Mouse (Mus musculus): ENCODE data around the gene Fsd1. TPM values are rescaled to one million over a fixed set of nuclear protein-coding genes. Genes with fewer than 3 reads are reported as not detected.

Fsd1 gene
- polyA plus RNA-seq, 1 experiment from 2014 or later: 74.4 TPM

DNA sequence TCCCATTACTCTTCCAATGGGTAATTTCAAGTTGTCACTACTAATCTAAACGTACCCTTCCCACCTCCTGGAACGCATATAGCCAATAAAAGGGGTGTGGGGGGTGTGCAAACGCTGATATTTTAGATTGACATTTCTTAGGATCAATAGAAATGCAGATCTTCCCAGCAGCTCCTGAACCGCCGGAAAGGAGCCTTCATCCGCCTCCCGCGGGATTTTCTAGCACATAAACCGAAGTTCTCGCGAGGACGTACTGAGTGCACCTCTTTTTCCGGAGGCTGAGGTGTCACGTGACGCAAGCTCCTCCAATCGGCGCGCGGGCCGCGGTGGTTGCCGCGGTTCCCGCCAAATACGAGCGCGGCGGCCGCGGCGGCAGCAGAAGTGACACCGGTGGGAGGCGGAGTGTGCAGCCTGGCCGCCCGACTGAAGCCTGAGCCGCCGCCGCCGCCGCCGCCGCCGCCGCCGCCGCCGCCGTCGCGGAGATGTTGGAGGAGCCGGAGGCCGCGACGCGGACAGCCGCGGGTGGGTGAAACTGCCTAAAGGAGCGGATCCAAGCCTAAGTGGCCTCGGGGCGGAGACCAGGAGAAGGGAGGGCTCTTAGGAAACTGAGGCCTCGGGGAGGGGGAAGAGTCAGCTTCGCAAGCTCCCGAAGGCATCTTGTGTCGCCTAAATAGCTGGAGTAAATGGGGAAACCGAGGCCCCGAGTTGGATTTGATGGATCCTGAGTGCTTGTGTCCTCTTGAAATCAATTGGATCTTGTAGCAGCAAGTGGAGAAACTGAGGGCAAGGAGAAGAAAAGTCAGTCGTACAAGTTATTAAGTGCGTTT lies 53.9 kb downstream of the Fsd1 start, which contains the start of gene Chaf1a:
TSS of gene Chaf1a (plus strand) at position 410 of the 827 bp plus-strand sequence.
- Histone ChIP-seq H3K36me3 (replicated peaks) (peaks cover 30% of the 10 kb centered on the region), H3K4me1 (peaks cover 34% of the 10 kb centered on the region), H3K27me3 (ENCODE audit: poor library complexity, severe bottlenecking) (no peaks in the 10 kb centered on the region), H3K27ac (peak within 1 kb of the TSS; percentile 96), H3K4me3 (peak within 1 kb of the TSS; percentile 91), H3K9me3 (no peaks in the 10 kb centered on the region)
- peak; percentile 95 for DNase-seq (ENCODE audit: extremely low spot score, low spot score)
- WGBS: under 1% methylated on average over 68 of the region's 68 CpGs

DNA sequence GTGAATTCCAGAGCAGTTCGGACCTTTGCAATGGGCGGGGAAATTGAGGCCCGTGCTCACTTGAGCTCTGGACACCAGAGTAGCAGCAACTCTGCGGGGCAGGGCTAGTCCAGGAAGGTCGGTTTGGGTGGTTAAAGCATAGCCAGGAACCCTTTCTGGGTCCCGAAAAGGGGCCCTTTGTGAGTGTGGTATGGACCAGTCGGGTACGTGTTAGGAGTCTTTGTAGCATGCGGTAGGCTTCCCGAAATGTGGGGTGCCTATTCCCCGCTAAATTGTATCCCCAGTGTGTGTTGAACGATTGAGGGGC lies 54.5 kb downstream of the Fsd1 start:
- peak overlapping the region; percentile 96 for H3K27ac ChIP-seq
- no peaks in the 10 kb centered on the region for H3K9me3 ChIP-seq
- DNase-seq (ENCODE audit: extremely low spot score, low spot score): no peak
- H3K27me3 ChIP-seq (ENCODE audit: poor library complexity, severe bottlenecking): no peaks in the 10 kb centered on the region
- WGBS: under 1% methylated on average over 12 of the region's 12 CpGs
- H3K4me1 ChIP-seq: peaks cover 29% of the 10 kb centered on the region
- peaks cover 36% of the 10 kb centered on the region for H3K36me3 ChIP-seq (replicated peaks)
- peak overlapping the region; percentile 91 for H3K4me3 ChIP-seq

Other genes with a start within 250 kb of the Fsd1 start
- 0.16 TPM in 1 of 2 replicates, not detected in the other for gene Adgre4, start 236.5 kb upstream of the Fsd1 start, polyA plus RNA-seq (2016; fragmentation: Nextera tagmentation; extraction: Ambion mirVana)
- gene Zfp119a, start 107.6 kb upstream of the Fsd1 start, polyA plus RNA-seq (2016; fragmentation: Nextera tagmentation; extraction: Ambion mirVana): 9.1 and 10.5 TPM in 2 replicates
- 12.9 and 15.3 TPM in 2 replicates for gene Zfp959, start 94.4 kb upstream of the Fsd1 start, polyA plus RNA-seq (2016; fragmentation: Nextera tagmentation; extraction: Ambion mirVana)
- 6.4 and 6.6 TPM in 2 replicates for gene Zfp119b, start 37.0 kb upstream of the Fsd1 start, polyA plus RNA-seq (2016; fragmentation: Nextera tagmentation; extraction: Ambion mirVana)
- gene Ebi3, start 33.9 kb upstream of the Fsd1 start, polyA plus RNA-seq (2016; fragmentation: Nextera tagmentation; extraction: Ambion mirVana): 1.4 and 1.9 TPM in 2 replicates
- 29.2 and 30.4 TPM in 2 replicates for gene Yju2, start 27.4 kb upstream of the Fsd1 start, polyA plus RNA-seq (2016; fragmentation: Nextera tagmentation; extraction: Ambion mirVana)
- 42.1 and 50.3 TPM in 2 replicates for gene Shd, start 16.0 kb upstream of the Fsd1 start, polyA plus RNA-seq (2016; fragmentation: Nextera tagmentation; extraction: Ambion mirVana)
- 5.6 and 7.4 TPM in 2 replicates for gene Stap2, start 19.1 kb downstream of the Fsd1 start, polyA plus RNA-seq (2016; fragmentation: Nextera tagmentation; extraction: Ambion mirVana)
- gene Mpnd, start 19.2 kb downstream of the Fsd1 start, polyA plus RNA-seq (2016; fragmentation: Nextera tagmentation; extraction: Ambion mirVana): 105 and 114 TPM in 2 replicates
- 152 and 157 TPM in 2 replicates for gene Sh3gl1, start 50.1 kb downstream of the Fsd1 start, polyA plus RNA-seq (2016; fragmentation: Nextera tagmentation; extraction: Ambion mirVana)
- gene Chaf1a, start 53.9 kb downstream of the Fsd1 start, polyA plus RNA-seq (2016; fragmentation: Nextera tagmentation; extraction: Ambion mirVana): 53.9 and 54.7 TPM in 2 replicates
- 30.2 and 32.4 TPM in 2 replicates for gene Ubxn6, start 88.5 kb downstream of the Fsd1 start, polyA plus RNA-seq (2016; fragmentation: Nextera tagmentation; extraction: Ambion mirVana)
- gene Hdgfl2, start 93.1 kb downstream of the Fsd1 start, polyA plus RNA-seq (2016; fragmentation: Nextera tagmentation; extraction: Ambion mirVana): 188 and 200 TPM in 2 replicates
- 0.05 and 0.09 TPM in 2 replicates for gene Plin4, start 123.3 kb downstream of the Fsd1 start, polyA plus RNA-seq (2016; fragmentation: Nextera tagmentation; extraction: Ambion mirVana)
- 0.25 and 0.33 TPM in 2 replicates for gene Plin5, start 131.1 kb downstream of the Fsd1 start, polyA plus RNA-seq (2016; fragmentation: Nextera tagmentation; extraction: Ambion mirVana)
- not detected in 2 replicates for gene Lrg1, start 135.5 kb downstream of the Fsd1 start, polyA plus RNA-seq (2016; fragmentation: Nextera tagmentation; extraction: Ambion mirVana)
- 0.44 and 0.67 TPM in 2 replicates for gene Sema6b, start 153.8 kb downstream of the Fsd1 start, polyA plus RNA-seq (2016; fragmentation: Nextera tagmentation; extraction: Ambion mirVana)
- gene Tnfaip8l1, start 176.0 kb downstream of the Fsd1 start, polyA plus RNA-seq (2016; fragmentation: Nextera tagmentation; extraction: Ambion mirVana): 7.4 and 8.1 TPM in 2 replicates
- 75.5 and 78.5 TPM in 2 replicates for gene Mydgf, start 197.4 kb downstream of the Fsd1 start, polyA plus RNA-seq (2016; fragmentation: Nextera tagmentation; extraction: Ambion mirVana)
- 49.7 and 51.2 TPM in 2 replicates for gene Dpp9, start 232.4 kb downstream of the Fsd1 start, polyA plus RNA-seq (2016; fragmentation: Nextera tagmentation; extraction: Ambion mirVana)